Mouse (Mus musculus): ENCODE results near the gene Pigyl.

GRCm38 (mm10) chr9:22150946-22151345 lies 5.7 kb upstream of the Pigyl start:
- no peak for TF ChIP-seq CTCF (IDR thresholded peaks at IDR 0.05; ENCODE audit: borderline replicate concordance, extremely low read depth, insufficient read depth, insufficient read length)
- no peak for TF ChIP-seq POLR2A (IDR thresholded peaks at IDR 0.05; ENCODE audit: borderline replicate concordance, extremely low read depth, insufficient read depth, insufficient read length, poor library complexity, severe bottlenecking)
